Mouse (Mus musculus) testis, adult 10 weeks (tissue): ENCODE results near the gene Lipo2. TPM values are rescaled to one million over a fixed set of nuclear protein-coding genes. Genes with fewer than 3 reads are reported as not detected.

Experiments used
- polyA plus RNA-seq: library from polyadenylated mRNA; stranded (reverse); fragments of 350-450 nt; fragmentation: Illumina TruSeq; extraction: RNeasy Lipid Tissue Mini Kit (QIAGEN cat#74804); gene quantifications from one replicate; pipeline ENCODE4 v1.2.3, GENCODE M21; 2014; ENCODE audit warnings: low read depth, low replicate concordance

The Lipo2 gene
- 10.2 TPM for polyA plus RNA-seq

GRCm38 (mm10) chr19:33751259-33751658, at the start of gene Lipo2:
TSS of gene Lipo2 (minus strand) at chr19:33751359.

GRCm38 (mm10) chr19:33787359-33787758, 36.2 kb upstream of the Lipo2 start, which contains the start of gene Lipo1:
TSS of gene Lipo1 (minus strand) at chr19:33787459.

GRCm38 (mm10) chr19:33761287-33762086, 10.3 kb upstream of the Lipo2 start, which contains the start of gene Lipo3:
TSS of gene Lipo3 (minus strand) at chr19:33761951.

Other genes starting within 250 kb of the Lipo2 start
- 0.11 TPM for gene Lipo4, start 233.6 kb downstream of the Lipo2 start, polyA plus RNA-seq
- gene Gm8978, start 126.1 kb downstream of the Lipo2 start, polyA plus RNA-seq, result not detected
- 21.2 TPM for gene Lipo3, start 10.6 kb upstream of the Lipo2 start, polyA plus RNA-seq
- gene Lipo1, start 36.1 kb upstream of the Lipo2 start, polyA plus RNA-seq, result not detected
- 17.8 TPM for gene Lipf, start 209.8 kb upstream of the Lipo2 start, polyA plus RNA-seq